Mouse (Mus musculus) layer of hippocampus, postnatal 10 days (tissue): ENCODE measurements around the gene Orai3. TPM values are rescaled to one million over a fixed set of nuclear protein-coding genes. Genes with fewer than 3 reads are reported as not detected.
A peak's percentile ranks its signal among the peaks of the same experiment; 100 is the strongest.

Experiments
- DNase-seq, 2 experiments: peaks; one replicate each; pipeline ENCODE4 v3.0.0; 2021; ENCODE audit warnings: low spot score in 2 of 2
- total RNA-seq, 2 experiments: library from RNA; stranded (reverse); gene quantifications; 2 replicates each; pipeline ENCODE4 v1.2.3; 2021

Gene Orai3
- total RNA-seq, 2 experiments from 2014 or later, result 18.5 to 19.1 TPM

- DNase-seq, result no peak
Observed at GRCm38 (mm10) chr7:127797076-127797845, 27.6 kb downstream of the Orai3 start.

DNA sequence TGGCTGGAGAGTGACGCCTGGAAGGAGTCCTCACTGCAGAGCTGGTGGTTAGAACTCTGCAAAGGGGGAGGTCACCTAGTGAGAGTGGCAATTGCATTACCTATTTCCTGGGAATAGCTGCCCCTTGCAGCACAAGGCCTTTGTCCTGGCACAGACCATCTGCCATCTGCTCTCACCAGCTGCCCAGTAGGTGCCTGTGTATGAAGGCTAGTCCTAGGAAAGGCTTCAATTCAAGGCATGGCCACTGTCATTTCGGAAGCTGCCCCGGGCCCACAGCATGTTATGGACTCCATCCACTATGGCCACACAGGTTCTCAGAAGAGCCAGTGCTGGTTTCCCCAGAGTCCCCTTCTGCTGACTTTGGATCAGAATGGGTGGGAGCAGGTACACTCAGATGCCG lies 29.0 kb downstream of the Orai3 start:
- DNase-seq, result no peak

- no peak for DNase-seq
Observed at GRCm38 (mm10) chr7:127799211-127799610, 29.6 kb downstream of the Orai3 start.

DNA sequence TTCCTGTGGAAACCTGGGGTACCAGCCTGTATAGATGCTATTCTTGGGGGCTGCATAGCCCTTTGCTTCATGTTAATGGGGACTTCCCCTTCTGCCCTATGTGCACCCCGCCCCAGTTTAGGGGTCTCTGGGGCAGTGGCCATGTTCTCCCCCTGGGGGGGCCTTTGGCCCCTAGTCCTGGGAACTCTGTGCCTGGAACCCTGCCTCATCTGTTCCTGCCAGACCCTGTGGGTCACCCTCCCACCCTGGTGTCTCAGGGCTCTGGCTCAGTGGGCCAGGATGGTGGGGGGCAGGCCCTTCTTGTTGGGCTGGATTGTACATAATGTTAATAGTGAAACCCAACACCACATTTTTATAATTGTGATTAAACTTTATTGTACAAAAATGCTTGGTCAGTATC lies 30.1 kb downstream of the Orai3 start:
- no peak for DNase-seq

DNA sequence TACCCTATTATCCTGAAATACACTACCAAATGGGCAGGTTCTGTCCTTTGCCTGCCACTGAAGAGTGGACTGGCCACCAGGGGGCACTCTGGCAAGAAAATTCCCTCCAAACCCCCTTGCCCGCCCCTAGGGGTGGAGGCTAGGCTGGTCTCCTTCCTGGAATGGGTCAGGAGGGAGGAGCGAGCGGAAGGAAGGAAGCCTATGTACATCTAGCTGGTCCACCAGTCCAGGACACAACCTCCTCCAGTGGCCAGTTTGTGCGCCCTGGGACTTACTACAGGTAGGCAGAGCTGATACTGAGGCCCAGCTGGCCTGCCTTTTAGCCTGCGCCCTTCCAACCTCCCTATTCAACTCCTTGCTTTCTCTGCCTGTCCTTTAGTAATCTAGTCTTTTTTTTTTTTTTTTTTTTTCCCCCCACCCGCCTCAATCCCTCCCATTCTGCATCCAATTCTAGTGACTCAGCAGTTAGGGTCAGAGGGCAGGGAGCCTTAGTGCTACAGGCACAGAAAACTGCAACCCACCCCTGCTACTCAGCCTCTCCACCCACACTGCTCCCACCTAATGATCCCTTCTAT lies 30.9 kb downstream of the Orai3 start, which contains the start of gene Hsd3b7:
TSS of gene Hsd3b7 (plus strand) at position 170 of the 575 bp plus-strand sequence.
- DNase-seq, result peak; percentile 94 to 96

- no peak for DNase-seq
Observed at GRCm38 (mm10) chr7:127801010-127801621, 31.5 kb downstream of the Orai3 start.

DNA sequence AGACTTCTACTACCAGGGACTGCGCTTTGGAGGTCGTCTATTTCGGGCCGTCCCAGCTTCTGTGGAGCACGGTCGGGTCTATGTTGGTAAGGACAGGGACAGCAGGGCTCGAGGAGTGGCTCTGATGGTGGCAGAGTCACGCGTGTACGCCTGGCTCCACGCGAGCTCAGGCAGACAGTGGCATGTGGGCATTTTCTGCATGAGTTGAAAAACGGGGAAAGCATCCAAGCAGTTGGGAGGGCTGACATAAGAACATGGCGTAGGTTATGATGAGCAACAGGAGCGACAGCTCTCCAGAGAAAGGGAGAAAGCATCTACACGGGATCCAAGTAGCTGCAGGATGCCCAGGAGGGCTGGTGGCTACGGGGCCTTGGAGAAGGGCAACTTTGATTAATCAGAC lies 32.7 kb downstream of the Orai3 start:
- no peak for DNase-seq

DNA sequence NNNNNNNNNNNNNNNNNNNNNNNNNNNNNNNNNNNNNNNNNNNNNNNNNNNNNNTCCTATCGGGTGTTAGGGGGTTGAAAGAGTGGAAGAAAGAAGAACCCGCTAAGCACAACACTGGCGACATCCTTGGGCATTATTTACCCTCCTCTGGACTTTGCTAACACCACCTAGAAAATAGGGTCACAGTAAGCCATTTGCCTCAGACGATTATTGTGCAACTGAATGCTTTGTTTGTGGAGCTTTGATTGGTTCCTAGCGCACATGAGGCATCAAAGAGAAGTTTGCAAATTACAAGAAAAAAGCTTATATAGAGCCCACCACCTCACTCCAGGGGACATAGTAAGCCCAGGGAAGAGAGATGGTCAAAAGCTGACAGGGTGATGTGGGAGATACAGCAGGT lies 39.2 kb downstream of the Orai3 start:
- DNase-seq, result no peak

GRCm38 (mm10) chr7:127809846-127810245 lies 40.2 kb downstream of the Orai3 start:
- no peak for DNase-seq

DNA sequence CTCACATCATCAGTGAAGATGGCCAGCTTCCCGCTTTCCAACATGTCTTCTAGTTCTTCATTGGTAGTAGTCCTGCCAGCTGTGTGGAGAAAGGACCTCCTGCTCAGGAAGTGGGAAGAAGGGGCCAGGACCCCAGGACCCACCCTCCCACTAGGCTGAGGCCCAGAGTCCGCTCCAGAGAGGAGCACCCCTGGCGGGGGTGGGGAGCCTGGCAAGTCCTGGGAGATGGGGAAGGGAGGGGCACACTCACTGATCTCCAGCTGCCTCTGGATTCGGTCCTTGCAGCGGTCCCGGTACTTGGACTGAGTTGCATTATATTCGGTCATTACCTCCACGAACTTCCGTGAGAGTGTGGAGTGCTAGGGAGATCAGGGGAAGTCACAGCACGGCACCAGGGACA lies 41.0 kb downstream of the Orai3 start:
- DNase-seq, result no peak

DNA sequence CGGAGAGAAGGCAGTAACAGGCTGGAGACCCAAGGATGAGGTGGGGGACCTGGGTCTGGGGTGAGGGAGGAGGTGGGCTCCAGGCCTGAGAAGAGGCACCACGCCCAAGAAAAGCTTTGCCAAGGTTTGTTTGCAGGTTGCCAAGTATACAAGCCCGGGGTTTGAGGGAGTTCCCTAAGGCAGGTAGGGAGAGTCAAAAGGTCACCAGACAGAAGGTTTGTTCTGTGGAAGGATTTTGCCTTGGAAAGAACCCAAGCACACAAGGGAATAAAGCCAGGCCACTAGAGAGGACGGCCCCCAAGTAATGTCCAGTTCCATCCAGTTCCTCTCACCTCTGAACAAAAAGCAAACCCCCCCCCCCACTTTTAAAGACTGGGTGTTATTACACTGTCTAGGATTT lies 41.6 kb downstream of the Orai3 start:
- no peak for DNase-seq

DNA sequence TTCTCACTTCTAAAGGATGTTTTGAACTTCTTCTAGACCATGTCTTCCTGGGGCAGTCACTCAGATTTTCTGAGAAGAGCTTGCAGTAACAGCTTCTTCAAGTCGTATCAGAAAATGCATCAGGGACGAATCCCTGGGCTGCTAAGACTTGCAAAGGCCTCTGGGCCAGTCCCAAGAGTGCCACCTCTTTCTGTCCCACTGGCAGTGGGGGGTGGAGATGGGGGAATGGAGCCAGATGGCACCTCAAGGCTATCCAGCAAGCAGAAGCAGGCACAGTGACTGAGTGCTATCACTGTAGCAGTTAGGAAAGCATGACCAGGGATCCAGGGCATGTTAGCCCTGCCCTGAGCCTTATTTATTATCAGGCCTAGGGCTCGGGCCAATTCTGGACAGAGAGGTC lies 42.7 kb downstream of the Orai3 start:
- DNase-seq, result no peak

DNA sequence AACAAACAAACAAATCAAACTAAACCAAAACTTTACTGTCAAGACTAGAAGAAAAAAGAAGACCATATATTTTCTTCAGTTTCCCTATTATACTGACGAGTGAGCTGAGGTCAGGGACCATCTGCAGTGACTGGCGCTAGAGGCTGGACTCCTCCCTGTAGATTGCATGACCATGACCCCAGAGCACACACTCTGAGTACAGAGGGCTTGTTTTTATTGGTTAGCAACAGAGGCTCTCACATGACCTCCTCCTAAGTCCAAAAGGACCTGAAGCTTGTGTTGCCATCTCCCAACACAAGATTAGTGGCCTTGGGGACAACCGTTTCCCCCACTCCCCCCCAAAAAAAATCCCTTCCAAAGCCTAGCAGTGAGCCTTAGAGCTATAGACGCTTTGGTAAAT lies 44.2 kb downstream of the Orai3 start:
- no peak for DNase-seq

DNA sequence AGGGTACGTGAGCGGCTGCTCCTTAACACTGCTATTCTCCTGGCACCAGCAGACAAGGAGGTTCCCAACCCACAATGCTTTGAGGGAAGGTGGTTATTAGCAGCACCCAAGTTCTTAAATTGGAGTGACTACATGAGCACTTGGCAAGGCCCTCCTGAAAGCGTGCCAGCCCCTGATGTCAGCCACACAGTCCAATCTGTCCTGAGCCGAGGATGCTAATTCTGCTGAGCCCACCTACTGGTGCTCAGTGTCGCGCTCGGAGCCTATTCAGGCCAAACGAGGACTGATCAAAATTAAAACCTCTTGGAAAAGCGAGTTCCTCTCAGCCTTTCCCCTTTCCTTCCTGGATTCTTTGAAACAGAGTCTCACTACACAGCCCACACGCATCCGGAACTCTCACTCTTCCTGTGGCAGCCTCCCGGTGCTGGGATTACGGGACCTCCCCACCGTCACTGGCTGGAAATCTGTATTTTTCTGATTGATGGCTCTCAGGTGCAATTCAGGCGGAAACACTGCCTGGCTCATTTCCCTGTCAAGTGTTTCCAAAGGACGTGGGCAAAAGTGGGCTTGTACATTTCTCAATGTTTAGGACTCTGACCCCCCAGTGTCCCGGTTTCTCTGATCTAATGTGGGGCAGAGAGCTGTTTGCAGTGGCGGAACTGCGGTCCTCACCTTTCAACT lies 44.8 kb downstream of the Orai3 start:
- peak; percentile 75 to 82 for DNase-seq

- DNase-seq, result no peak
Observed at GRCm38 (mm10) chr7:127815116-127815665, 45.6 kb downstream of the Orai3 start.

DNA sequence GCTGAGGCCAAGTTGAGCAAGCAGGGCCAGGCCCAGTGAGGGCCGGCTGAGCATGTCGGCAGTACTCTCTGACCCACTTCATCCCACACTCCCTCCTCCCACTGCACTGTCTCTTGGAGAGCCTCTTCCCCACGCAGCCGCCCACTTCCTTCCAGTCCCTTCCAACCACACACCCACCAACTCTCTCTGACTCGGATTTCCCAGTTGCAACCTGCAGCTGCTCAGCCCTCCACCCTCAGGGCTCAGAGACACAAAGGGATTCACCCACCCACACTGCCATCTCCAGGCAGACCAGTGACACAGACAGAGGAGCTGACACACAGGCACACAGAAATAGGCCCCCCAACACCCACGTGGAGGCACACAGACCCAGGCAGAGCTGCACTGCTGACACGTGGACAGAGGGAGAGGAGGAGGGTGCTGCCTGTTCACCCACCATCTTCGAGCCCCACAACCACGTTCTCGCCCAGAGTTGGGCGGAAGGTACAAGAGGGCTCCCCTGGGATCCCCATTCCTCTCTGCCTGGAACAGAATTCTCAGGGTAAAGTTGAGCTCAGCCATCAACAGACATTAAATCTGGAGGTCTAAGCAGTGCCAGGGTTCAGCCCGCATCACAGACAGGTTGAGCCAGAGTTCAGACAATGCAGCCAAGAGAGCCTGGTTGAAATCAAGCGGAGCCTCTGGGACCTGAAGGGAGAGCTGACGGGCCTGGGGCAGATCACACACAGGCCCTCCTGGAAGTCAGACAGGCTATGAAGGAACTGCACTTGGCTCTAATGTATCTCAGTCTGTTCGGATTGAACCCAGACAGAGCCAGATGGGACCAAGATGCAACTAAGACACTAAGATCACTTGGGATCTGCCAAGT lies 46.6 kb downstream of the Orai3 start:
- DNase-seq, result no peak

DNA sequence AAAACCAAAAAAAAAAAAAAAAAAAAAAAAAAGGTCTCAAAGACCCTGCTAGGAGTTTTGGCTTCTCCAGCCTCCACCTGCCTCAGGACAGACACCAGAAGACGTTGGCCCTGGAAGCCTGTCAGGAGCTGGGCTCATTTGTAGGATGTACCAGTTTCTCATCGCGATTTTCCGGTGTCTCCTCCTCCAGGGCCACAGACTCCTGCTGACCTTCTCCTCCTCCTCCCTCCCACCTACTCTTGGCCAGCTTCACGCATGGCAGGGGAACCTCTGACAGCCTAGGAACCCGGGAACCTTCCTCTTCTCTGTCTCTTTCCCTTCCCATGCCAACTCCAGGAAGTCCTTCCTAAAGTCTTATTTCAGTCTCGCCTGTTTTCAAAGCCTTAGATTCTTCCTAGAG lies 47.4 kb downstream of the Orai3 start:
- no peak for DNase-seq

GRCm38 (mm10) chr7:127817776-127818175 lies 48.2 kb downstream of the Orai3 start:
- no peak for DNase-seq

GRCm38 (mm10) chr7:127820836-127821509 lies 51.4 kb downstream of the Orai3 start:
- no peak for DNase-seq

DNA sequence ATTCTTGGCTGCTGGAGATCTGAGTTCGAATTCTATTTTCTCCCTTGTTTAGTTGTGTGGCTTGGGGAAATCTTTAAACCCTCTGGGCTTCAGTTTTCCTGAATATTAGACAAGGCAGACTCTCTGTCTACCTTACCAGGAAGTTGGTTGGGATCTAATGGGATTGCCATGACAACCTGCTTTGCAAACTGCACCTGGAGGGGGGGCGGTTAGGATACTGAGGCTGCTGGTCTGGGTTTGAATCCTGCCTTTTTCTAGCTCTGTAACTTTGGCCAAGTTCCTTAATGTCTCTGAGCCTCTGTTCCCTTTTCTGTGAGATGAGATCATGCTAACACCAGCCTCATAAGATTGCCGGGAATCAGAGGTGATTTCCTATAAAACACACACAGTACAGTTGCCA lies 52.9 kb downstream of the Orai3 start:
- DNase-seq, result no peak
